Mouse (Mus musculus): ENCODE results near the gene Atp2a2. TPM values are rescaled to one million over a fixed set of nuclear protein-coding genes. Genes with fewer than 3 reads are reported as not detected.
"Not testable (repeated sequence)": the region's sequence is repeated elsewhere in the genome, so short reads cannot be mapped to it uniquely, and the experiment has no call there.

Atp2a2 gene
- polyA plus RNA-seq, 1 experiment from 2014 or later = 52.6 TPM

DNA sequence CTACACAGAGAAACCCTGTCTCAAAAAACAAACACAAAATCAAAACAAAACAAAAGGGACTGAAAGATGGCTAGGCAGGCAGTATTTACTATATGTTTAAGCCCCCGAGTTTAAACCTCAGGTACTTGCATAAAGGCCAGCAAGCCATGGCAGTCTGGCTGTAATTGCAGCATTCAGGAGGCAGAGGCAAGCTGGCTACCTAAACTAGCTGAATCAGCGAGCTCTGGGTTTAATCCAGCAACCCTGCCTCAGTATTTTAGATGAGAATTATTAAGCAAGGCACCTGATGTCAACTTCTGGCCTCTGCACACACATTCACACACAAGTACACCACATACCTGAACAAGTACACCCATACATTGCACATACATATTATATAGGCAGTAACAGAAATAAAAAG lies 4.0 kb downstream of the Atp2a2 start:
- 51% methylated on average over 2 of the region's 2 CpGs for WGBS
- peak overlapping the region; percentile 34; the same call in 1 of the 2 replicates for H3K4me2 ChIP-seq (ENCODE audit: low read depth, low read length)
- ATAC-seq (ENCODE audit: low read depth) = no peak

DNA sequence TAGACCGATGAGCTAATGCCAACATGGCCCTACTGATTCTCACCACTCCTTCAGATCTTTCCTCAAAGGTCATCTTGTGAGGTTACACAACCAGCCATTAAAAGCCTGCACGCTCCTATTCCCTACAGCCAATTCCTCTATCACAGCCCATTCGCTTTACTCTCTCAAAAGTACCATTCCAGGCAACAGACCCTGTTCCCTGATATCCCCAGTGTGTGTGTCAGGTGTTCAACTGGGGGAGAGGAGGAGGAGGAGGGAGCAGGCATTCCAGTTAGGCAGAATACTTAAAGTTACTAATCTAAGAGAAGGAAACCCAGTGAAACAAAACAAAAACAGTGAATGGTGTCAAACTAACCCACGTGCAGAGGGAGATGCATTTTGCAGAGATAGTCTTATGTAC lies 5.0 kb downstream of the Atp2a2 start:
- Histone ChIP-seq H3K4me2 (ENCODE audit: low read depth, low read length) (no peak overlapping the region), H3K9ac (ENCODE audit: low read depth, low read length) (no peak overlapping the region), H3K4me3 (ENCODE audit: low read depth, low read length) (no peak overlapping the region), H3K4me1 (ENCODE audit: control insufficient read depth, insufficient read depth, low read length) (peaks cover 21% of the 10 kb centered on the region), H3K27ac (replicated peaks; ENCODE audit: low read depth, low read length) (no peak overlapping the region), H3K36me3 (ENCODE audit: control insufficient read depth, insufficient read depth, low read length) (peaks cover 62% of the 10 kb centered on the region), H3K9me3 (ENCODE audit: control insufficient read depth, low read length) (no peaks in the 10 kb centered on the region), H3K27me3 (replicated peaks; ENCODE audit: control insufficient read depth, insufficient read depth, low read length) (no peaks in the 10 kb centered on the region)
- ATAC-seq (ENCODE audit: low read depth) (no peak), DNase-seq (ENCODE audit: low spot score) (no peak)
- 82% methylated on average over 4 of the region's 4 CpGs for WGBS

More for the DNA sequence above, 4.0 kb downstream of the Atp2a2 start:
- Histone ChIP-seq H3K9me3 (ENCODE audit: control insufficient read depth, low read length) (no peaks in the 10 kb centered on the region), H3K4me3 (ENCODE audit: low read depth, low read length) (no peak overlapping the region), H3K27me3 (replicated peaks; ENCODE audit: control insufficient read depth, insufficient read depth, low read length) (no peaks in the 10 kb centered on the region), H3K36me3 (ENCODE audit: control insufficient read depth, insufficient read depth, low read length) (peaks cover 51% of the 10 kb centered on the region), H3K4me1 (ENCODE audit: control insufficient read depth, insufficient read depth, low read length) (peaks cover 22% of the 10 kb centered on the region), H3K9ac (ENCODE audit: low read depth, low read length) (no peak overlapping the region; the same call in 1 of the 2 replicates), H3K27ac (replicated peaks; ENCODE audit: low read depth, low read length) (no peak overlapping the region)
- no peak for DNase-seq (ENCODE audit: low spot score)

DNA sequence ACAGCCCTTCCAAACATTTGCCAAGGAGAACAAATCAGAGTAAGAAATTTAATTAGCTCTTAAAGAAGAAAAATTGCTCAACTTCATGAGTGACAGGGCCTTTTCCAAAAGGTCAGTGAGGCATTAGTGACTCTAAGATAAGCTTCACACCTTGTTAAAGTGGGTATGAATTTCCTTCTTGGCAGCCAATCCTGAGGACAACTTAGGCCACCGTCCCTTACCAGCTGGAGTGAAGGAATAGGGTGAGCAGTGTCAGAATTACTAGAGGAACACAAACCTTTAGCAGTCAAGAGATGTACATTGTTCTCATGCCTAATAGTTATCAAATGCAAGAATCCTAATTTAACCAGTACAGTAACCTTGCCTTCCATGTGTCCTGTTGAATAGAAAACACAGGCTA lies 7.6 kb downstream of the Atp2a2 start:
- Histone ChIP-seq H3K27me3 (replicated peaks; ENCODE audit: control insufficient read depth, insufficient read depth, low read length) (no peaks in the 10 kb centered on the region), H3K9ac (ENCODE audit: low read depth, low read length) (no peak overlapping the region), H3K4me2 (ENCODE audit: low read depth, low read length) (no peak overlapping the region), H3K4me1 (ENCODE audit: control insufficient read depth, insufficient read depth, low read length) (peaks cover 11% of the 10 kb centered on the region), H3K27ac (replicated peaks; ENCODE audit: low read depth, low read length) (no peak overlapping the region), H3K36me3 (ENCODE audit: control insufficient read depth, insufficient read depth, low read length) (peaks cover 78% of the 10 kb centered on the region), H3K9me3 (ENCODE audit: control insufficient read depth, low read length) (no peaks in the 10 kb centered on the region), H3K4me3 (ENCODE audit: low read depth, low read length) (no peak overlapping the region)
- 85% methylated on average over 1 of the region's 1 CpGs for WGBS
- DNase-seq (ENCODE audit: low spot score) = no peak
- no peak for ATAC-seq (ENCODE audit: low read depth)

DNA sequence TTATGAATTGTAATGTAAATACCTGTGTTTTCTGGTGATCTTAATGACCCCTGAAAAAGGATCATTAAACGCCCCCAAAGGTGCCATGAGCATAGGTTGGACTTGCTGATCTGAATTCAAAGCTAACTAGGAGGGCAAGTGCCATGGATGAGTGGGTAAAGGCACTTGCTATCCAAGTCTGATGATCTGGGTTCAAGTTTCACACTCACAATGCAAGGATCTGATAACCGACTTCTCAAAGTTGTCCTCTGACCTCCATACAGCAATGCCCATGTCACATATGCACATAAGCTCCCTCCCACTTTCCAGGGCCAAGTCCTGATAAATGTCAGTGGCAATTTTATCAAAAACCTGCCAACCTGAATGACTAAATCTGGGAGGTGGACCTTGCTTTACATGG lies 9.0 kb downstream of the Atp2a2 start:
- no peak overlapping the region for H3K4me3 ChIP-seq (ENCODE audit: low read depth, low read length)
- no peak overlapping the region for H3K9ac ChIP-seq (ENCODE audit: low read depth, low read length)
- H3K4me1 ChIP-seq (ENCODE audit: control insufficient read depth, insufficient read depth, low read length) = peaks cover under 1% of the 10 kb centered on the region
- H3K4me2 ChIP-seq (ENCODE audit: low read depth, low read length) = no peak overlapping the region
- peaks cover 83% of the 10 kb centered on the region for H3K36me3 ChIP-seq (ENCODE audit: control insufficient read depth, insufficient read depth, low read length)
- ATAC-seq (ENCODE audit: low read depth) (no peak), DNase-seq (ENCODE audit: low spot score) (no peak)
- no peaks in the 10 kb centered on the region for H3K27me3 ChIP-seq (replicated peaks; ENCODE audit: control insufficient read depth, insufficient read depth, low read length)
- no peak overlapping the region for H3K27ac ChIP-seq (replicated peaks; ENCODE audit: low read depth, low read length)
- 91% methylated on average over 2 of the region's 2 CpGs for WGBS
- no peaks in the 10 kb centered on the region for H3K9me3 ChIP-seq (ENCODE audit: control insufficient read depth, low read length)

- WGBS = 92% methylated on average over 10 of the region's 10 CpGs
Measured at GRCm38 (mm10) chr5:122491385-122491784, 10.6 kb downstream of the Atp2a2 start.

DNA sequence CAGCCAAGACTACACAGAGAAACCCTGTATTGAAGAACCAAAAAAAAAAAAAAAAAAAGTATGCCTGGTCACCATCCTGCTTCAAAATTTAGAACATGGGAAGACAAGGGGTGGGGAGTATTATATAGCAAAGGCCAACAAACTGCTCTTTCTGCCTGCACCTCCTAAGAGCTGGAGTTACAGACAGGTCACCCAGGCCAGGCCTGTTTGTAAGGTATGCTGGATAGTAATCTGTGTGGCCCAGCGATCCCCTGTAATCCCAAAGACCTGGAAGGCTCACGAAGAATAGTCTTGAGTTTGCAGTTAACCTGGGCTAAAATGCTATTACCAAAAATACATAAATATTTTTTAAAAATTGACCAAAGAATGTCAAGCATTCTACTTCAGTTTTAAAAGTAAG lies 11.9 kb downstream of the Atp2a2 start:
- WGBS = 98% methylated on average over 2 of the region's 2 CpGs
- no peaks in the 10 kb centered on the region for H3K4me1 ChIP-seq (ENCODE audit: control insufficient read depth, insufficient read depth, low read length)
- peaks cover 93% of the 10 kb centered on the region for H3K36me3 ChIP-seq (ENCODE audit: control insufficient read depth, insufficient read depth, low read length)

More at GRCm38 (mm10) chr5:122491385-122491784, 10.6 kb downstream of the Atp2a2 start:
- Histone ChIP-seq H3K4me2 (ENCODE audit: low read depth, low read length) (no peak overlapping the region), H3K36me3 (ENCODE audit: control insufficient read depth, insufficient read depth, low read length) (peaks cover 90% of the 10 kb centered on the region), H3K4me1 (ENCODE audit: control insufficient read depth, insufficient read depth, low read length) (no peaks in the 10 kb centered on the region), H3K9ac (ENCODE audit: low read depth, low read length) (no peak overlapping the region), H3K27me3 (replicated peaks; ENCODE audit: control insufficient read depth, insufficient read depth, low read length) (no peaks in the 10 kb centered on the region), H3K4me3 (ENCODE audit: low read depth, low read length) (no peak overlapping the region), H3K9me3 (ENCODE audit: control insufficient read depth, low read length) (no peaks in the 10 kb centered on the region), H3K27ac (replicated peaks; ENCODE audit: low read depth, low read length) (no peak overlapping the region)
- no peak for DNase-seq (ENCODE audit: low spot score)
- no peak for ATAC-seq (ENCODE audit: low read depth)

DNA sequence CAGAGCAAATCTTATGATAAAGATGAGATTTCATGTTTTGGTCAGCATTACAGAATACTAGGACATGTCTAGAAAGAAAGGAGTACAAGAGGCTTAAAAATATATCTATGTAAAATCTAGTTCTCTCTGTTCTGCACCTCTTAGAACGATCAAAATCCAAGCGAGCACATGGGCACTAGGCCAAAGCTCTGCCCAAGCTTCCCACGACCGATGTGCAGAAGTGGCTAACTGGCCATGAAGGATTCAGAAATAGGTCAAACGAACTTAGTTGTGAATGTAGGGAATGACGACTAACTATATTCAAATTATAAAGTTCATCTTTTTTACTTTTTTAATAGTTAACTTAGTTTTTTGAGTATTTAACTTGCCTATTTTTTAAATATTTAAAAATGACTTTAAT lies 14.2 kb downstream of the Atp2a2 start:
- WGBS = 87% methylated on average over 6 of the region's 6 CpGs
- Histone ChIP-seq H3K36me3 (ENCODE audit: control insufficient read depth, insufficient read depth, low read length) (peaks cover 97% of the 10 kb centered on the region), H3K9ac (ENCODE audit: low read depth, low read length) (no peak overlapping the region), H3K4me2 (ENCODE audit: low read depth, low read length) (no peak overlapping the region), H3K4me1 (ENCODE audit: control insufficient read depth, insufficient read depth, low read length) (no peaks in the 10 kb centered on the region), H3K4me3 (ENCODE audit: low read depth, low read length) (no peak overlapping the region), H3K27me3 (replicated peaks; ENCODE audit: control insufficient read depth, insufficient read depth, low read length) (no peaks in the 10 kb centered on the region), H3K9me3 (ENCODE audit: control insufficient read depth, low read length) (no peaks in the 10 kb centered on the region), H3K27ac (replicated peaks; ENCODE audit: low read depth, low read length) (no peak overlapping the region)
- DNase-seq (ENCODE audit: low spot score) = no peak
- no peak for ATAC-seq (ENCODE audit: low read depth)

More for the DNA sequence above, 11.9 kb downstream of the Atp2a2 start:
- Histone ChIP-seq H3K4me3 (ENCODE audit: low read depth, low read length) (no peak overlapping the region), H3K27ac (replicated peaks; ENCODE audit: low read depth, low read length) (no peak overlapping the region), H3K27me3 (replicated peaks; ENCODE audit: control insufficient read depth, insufficient read depth, low read length) (no peaks in the 10 kb centered on the region), H3K4me2 (ENCODE audit: low read depth, low read length) (no peak overlapping the region), H3K9me3 (ENCODE audit: control insufficient read depth, low read length) (no peaks in the 10 kb centered on the region), H3K9ac (ENCODE audit: low read depth, low read length) (no peak overlapping the region)
- DNase-seq (ENCODE audit: low spot score) = no peak
- no peak for ATAC-seq (ENCODE audit: low read depth)

DNA sequence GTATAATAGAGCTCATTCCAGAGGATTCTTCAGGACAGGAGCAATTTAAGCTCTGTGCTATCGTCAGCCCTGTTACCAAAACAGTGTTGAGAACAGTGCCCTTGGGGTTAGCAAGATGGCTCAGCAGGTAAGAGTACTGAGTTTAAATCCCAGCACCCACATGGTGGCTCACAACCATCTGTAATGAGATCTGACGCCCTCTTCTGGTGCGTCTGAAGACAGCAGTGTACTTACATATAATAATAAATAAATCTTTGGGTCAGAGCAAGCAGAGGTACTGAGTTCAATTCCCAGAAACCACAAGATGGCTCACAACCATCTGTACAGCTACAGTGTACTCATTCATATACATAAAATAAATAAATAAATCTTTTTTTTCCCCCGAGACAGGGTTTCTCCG lies 15.8 kb downstream of the Atp2a2 start:
- not testable (repeated sequence) for H3K4me2 ChIP-seq (ENCODE audit: low read depth, low read length); H3K4me1 ChIP-seq (ENCODE audit: control insufficient read depth, insufficient read depth, low read length); DNase-seq (ENCODE audit: low spot score); H3K4me3 ChIP-seq (ENCODE audit: low read depth, low read length); H3K27me3 ChIP-seq (replicated peaks; ENCODE audit: control insufficient read depth, insufficient read depth, low read length); H3K9me3 ChIP-seq (ENCODE audit: control insufficient read depth, low read length); H3K9ac ChIP-seq (ENCODE audit: low read depth, low read length); H3K27ac ChIP-seq (replicated peaks; ENCODE audit: low read depth, low read length); ATAC-seq (ENCODE audit: low read depth)
- H3K36me3 ChIP-seq (ENCODE audit: control insufficient read depth, insufficient read depth, low read length) = peaks cover 96% of the 10 kb centered on the region
- 82% methylated on average over 5 of the region's 5 CpGs for WGBS

- Histone ChIP-seq H3K36me3 (ENCODE audit: control insufficient read depth, insufficient read depth, low read length) (peaks cover 82% of the 10 kb centered on the region), H3K9ac (ENCODE audit: low read depth, low read length) (no peak overlapping the region), H3K9me3 (ENCODE audit: control insufficient read depth, low read length) (no peaks in the 10 kb centered on the region), H3K4me3 (ENCODE audit: low read depth, low read length) (no peak overlapping the region), H3K4me1 (ENCODE audit: control insufficient read depth, insufficient read depth, low read length) (no peaks in the 10 kb centered on the region), H3K27ac (replicated peaks; ENCODE audit: low read depth, low read length) (no peak overlapping the region), H3K27me3 (replicated peaks; ENCODE audit: control insufficient read depth, insufficient read depth, low read length) (no peaks in the 10 kb centered on the region), H3K4me2 (ENCODE audit: low read depth, low read length) (no peak overlapping the region)
- ATAC-seq (ENCODE audit: low read depth) (no peak), DNase-seq (ENCODE audit: low spot score) (no peak)
- 82% methylated on average over 6 of the region's 6 CpGs for WGBS
Measured at GRCm38 (mm10) chr5:122482733-122483391, 19.2 kb downstream of the Atp2a2 start.

Data from embryonic facial prominence, embryonic 14.5 days (tissue).